Mouse (Mus musculus) hindbrain, embryonic 11.5 days (tissue): ENCODE measurements around the gene Gm49388. TPM values are rescaled to one million over a fixed set of nuclear protein-coding genes. Genes with fewer than 3 reads are reported as not detected.

Experiments
- polyA plus RNA-seq: library from polyadenylated mRNA; unstranded; fragments of >200 nt; fragmentation: Nextera tagmentation; extraction: Ambion mirVana; gene quantifications from 2 replicates; pipeline ENCODE4 v1.2.1, GENCODE M21; 2014

Gm49388 gene
- polyA plus RNA-seq, 1 experiment from 2014 or later: not detected

Other genes starting within 250 kb of the Gm49388 start
- gene Tmem265, start 224.2 kb upstream of the Gm49388 start, polyA plus RNA-seq: 7.7 and 8.6 TPM in 2 replicates
- 50.4 and 54.0 TPM in 2 replicates for gene Phkg2, start 212.3 kb upstream of the Gm49388 start, polyA plus RNA-seq
- 11.9 and 16.4 TPM in 2 replicates for gene Ccdc189, start 197.0 kb upstream of the Gm49388 start, polyA plus RNA-seq
- gene Rnf40, start 196.8 kb upstream of the Gm49388 start, polyA plus RNA-seq: 31.4 and 33.6 TPM in 2 replicates
- 28.0 and 31.0 TPM in 2 replicates for gene Zfp629, start 169.8 kb upstream of the Gm49388 start, polyA plus RNA-seq
- 58.4 and 61.5 TPM in 2 replicates for gene Bcl7c, start 76.7 kb upstream of the Gm49388 start, polyA plus RNA-seq
- 6.8 and 9.2 TPM in 2 replicates for gene Ctf1, start 72.9 kb upstream of the Gm49388 start, polyA plus RNA-seq
- 0.15 and 0.22 TPM in 2 replicates for gene Ctf2, start 53.4 kb upstream of the Gm49388 start, polyA plus RNA-seq
- gene Fbxl19, start 41.1 kb upstream of the Gm49388 start, polyA plus RNA-seq: 6.2 and 10.7 TPM in 2 replicates
- 6.7 and 8.5 TPM in 2 replicates for gene Orai3, start 15.8 kb upstream of the Gm49388 start, polyA plus RNA-seq
- 21.3 and 22.4 TPM in 2 replicates for gene Setd1a, start 8.9 kb upstream of the Gm49388 start, polyA plus RNA-seq
- gene Hsd3b7, start 15.0 kb downstream of the Gm49388 start, polyA plus RNA-seq: 7.6 and 7.8 TPM in 2 replicates
- 11.6 and 15.0 TPM in 2 replicates for gene Stx4a, start 38.7 kb downstream of the Gm49388 start, polyA plus RNA-seq
- 9.1 and 10.1 TPM in 2 replicates for gene Stx1b, start 38.9 kb downstream of the Gm49388 start, polyA plus RNA-seq
- 16.5 and 21.5 TPM in 2 replicates for gene Zfp646, start 90.6 kb downstream of the Gm49388 start, polyA plus RNA-seq
- gene Zfp668, start 91.2 kb downstream of the Gm49388 start, polyA plus RNA-seq: 23.1 and 23.3 TPM in 2 replicates
- 0.59 and 0.60 TPM in 2 replicates for gene Prss53, start 105.4 kb downstream of the Gm49388 start, polyA plus RNA-seq
- gene Gm21974, start 109.8 kb downstream of the Gm49388 start, polyA plus RNA-seq: not detected in 2 replicates
- gene Vkorc1, start 110.0 kb downstream of the Gm49388 start, polyA plus RNA-seq: 48.0 and 53.9 TPM in 2 replicates
- gene Bckdk, start 118.5 kb downstream of the Gm49388 start, polyA plus RNA-seq: 96.5 and 105 TPM in 2 replicates
- 49.7 and 50.1 TPM in 2 replicates for gene Kat8, start 126.9 kb downstream of the Gm49388 start, polyA plus RNA-seq
- gene Prss8, start 144.5 kb downstream of the Gm49388 start, polyA plus RNA-seq: 3.4 and 4.9 TPM in 2 replicates
- gene Prss36, start 161.1 kb downstream of the Gm49388 start, polyA plus RNA-seq: 8.5 and 11.0 TPM in 2 replicates
- 58.7 and 65.0 TPM in 2 replicates for gene Fus, start 181.8 kb downstream of the Gm49388 start, polyA plus RNA-seq
- 8.4 and 11.0 TPM in 2 replicates for gene Pycard, start 208.3 kb downstream of the Gm49388 start, polyA plus RNA-seq
- not detected in 2 replicates for gene Trim72, start 218.3 kb downstream of the Gm49388 start, polyA plus RNA-seq